Mouse (Mus musculus) mesoderm, embryonic 11.5 days (tissue): ENCODE data around the gene Slc25a10.

Experiments
- DNase-seq: peaks from one replicate; pipeline ENCODE4 v3.0.0-alpha.2; 2012; ENCODE audit warnings: low read depth, low spot score

The Slc25a10 gene

GRCm38 (mm10) chr11:120539285-120540014 lies 47.8 kb downstream of the Slc25a10 start:
- DNase-seq, result no peak

DNA sequence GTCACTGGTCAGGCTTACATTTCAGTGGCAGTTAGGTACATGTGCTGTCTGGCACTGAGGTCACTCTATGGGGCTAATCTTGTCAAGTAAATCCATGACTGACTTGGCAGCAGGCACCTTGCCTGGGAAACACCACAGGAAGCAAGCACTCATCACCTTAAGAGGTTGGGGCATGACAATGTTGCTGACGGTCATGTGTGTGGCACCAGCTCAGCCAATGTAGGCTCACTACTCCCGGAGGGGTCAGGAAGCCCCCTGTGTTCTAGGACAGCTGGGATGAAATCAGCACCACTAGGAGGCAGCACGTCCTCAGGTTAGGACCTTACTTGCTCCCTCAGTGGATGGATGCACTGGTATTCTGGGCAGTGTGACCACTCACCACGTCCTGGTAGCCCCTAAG lies 50.3 kb downstream of the Slc25a10 start:
- no peak for DNase-seq

- DNase-seq, result no peak
Observed at GRCm38 (mm10) chr11:120542376-120542775, 50.7 kb downstream of the Slc25a10 start.

- no peak for DNase-seq
Observed at GRCm38 (mm10) chr11:120545964-120546363, 54.3 kb downstream of the Slc25a10 start.

GRCm38 (mm10) chr11:120547469-120547868 lies 55.8 kb downstream of the Slc25a10 start:
- DNase-seq, result no peak

GRCm38 (mm10) chr11:120548214-120548613 lies 56.6 kb downstream of the Slc25a10 start:
- no peak for DNase-seq

GRCm38 (mm10) chr11:120548786-120549167 lies 57.1 kb downstream of the Slc25a10 start:
- DNase-seq, result no peak
